Mouse (Mus musculus): ENCODE measurements around the gene Gm3376. TPM values are rescaled to one million over a fixed set of nuclear protein-coding genes. Genes with fewer than 3 reads are reported as not detected.
"Not testable (repeated sequence)": the region's sequence is repeated elsewhere in the genome, so short reads cannot be mapped to it uniquely, and the experiment has no call there.

Gm3376 gene
- total RNA-seq (2021), result not detected

DNA sequence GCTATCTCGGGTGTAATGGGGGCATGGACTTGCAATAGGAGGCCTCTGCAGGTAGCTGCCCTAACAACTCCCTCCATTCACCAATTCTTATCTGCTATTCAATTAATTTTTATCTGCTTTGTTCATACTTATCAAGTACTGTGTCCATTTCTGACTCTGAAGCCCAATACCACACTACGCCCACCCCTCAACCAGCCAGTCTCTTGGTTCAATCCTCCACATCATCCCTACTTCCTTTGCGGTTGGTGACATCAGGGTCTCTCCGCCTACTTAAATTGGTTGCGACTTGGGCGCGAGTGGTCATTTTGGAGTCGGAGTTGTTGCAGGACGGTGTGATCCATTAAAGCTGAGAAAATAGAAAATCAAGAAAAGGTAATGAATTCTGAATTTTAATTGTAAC, at the start of gene Gm3376:
Gene Gm3376, plus strand, starts transcription at position 301 of the 400 bp plus-strand sequence.
- intact Hi-C loops (cut with DNase I); DNase-seq (ENCODE audit: low spot score in 2 of 2): not testable (repeated sequence)

Data from left cerebral cortex, postnatal 25 days (tissue).